Mouse (Mus musculus) skeletal muscle tissue, adult 2 months (tissue): ENCODE measurements at regions not wholly inside any gene's neighbourhood (a gene's known extent, or its start where the extent isn't known, plus 50 kb on each side); places are given as distances from the start of the nearest gene placed in this dataset.

Experiments
- DNase-seq: peaks from one replicate; pipeline ENCODE4 v3.0.0-alpha.2; 2012; ENCODE audit warnings: low read depth, low spot score

DNA sequence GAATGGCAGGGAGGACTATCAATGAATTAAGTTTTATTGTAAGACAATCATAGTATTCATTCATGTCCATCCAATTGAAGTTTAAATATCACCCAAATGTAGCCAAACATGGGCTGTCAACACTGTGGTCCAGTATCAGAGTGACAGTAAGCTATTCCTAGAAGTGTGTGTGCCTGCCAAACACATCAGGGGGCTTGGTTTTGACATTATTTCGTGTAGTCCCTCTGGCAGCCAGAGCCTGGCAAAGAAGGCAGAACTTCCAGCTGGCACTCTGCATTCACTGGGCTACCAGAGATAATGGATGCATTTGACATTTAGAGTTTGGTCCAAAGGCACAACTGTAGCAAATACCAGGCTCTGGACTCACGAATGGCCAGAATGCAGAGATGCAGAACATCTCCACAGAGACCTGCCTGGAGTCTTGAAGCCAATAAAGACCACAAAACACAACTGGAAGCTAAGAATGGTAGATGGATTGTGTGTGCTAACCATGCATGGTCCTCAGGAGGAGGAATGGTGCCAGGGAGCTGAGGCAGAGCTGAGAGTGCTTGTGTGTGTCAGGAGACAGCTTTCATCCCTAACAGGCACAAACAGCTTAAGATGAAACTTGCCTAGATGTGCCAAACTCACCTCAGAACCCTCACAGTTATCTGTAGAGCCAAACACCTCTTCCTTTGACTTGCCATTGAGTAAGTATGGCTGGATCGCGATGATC is 210.9 kb downstream of the Lrig3 start:
- DNase-seq, result no peak

- DNase-seq, result no peak
Observed at GRCm38 (mm10) chr10:126182386-126182785, 216.4 kb downstream of the Lrig3 start.

- no peak for DNase-seq
Observed at GRCm38 (mm10) chr10:126183961-126184360, 218.0 kb downstream of the Lrig3 start.

GRCm38 (mm10) chr10:126185410-126185809 is 219.4 kb downstream of the Lrig3 start:
- no peak for DNase-seq

DNA sequence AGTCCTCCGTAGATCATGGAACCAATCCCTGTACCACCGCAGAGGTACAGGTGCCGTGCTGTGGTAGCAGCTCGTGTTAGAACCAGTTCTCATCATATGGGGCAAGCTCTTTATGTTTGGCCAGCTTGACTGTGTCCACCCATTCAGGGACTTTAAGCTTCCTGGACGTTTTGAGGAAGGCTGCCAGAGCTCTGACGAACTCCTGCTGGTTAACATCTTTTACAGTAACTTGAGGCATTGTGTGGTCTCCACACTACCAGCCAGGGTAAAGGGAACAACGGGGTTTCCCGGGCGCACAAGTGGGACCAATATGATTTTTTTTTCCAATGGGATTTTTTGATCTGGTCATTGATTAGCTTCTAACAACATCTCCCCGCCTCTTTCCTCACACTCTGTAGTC is 220.1 kb downstream of the Lrig3 start:
- no peak for DNase-seq

- no peak for DNase-seq
Observed at GRCm38 (mm10) chr10:126189001-126189400, 223.0 kb downstream of the Lrig3 start.
